Comparison of ENCODE assay signal across 9 mouse cellular contexts in the genomic region with DNA sequence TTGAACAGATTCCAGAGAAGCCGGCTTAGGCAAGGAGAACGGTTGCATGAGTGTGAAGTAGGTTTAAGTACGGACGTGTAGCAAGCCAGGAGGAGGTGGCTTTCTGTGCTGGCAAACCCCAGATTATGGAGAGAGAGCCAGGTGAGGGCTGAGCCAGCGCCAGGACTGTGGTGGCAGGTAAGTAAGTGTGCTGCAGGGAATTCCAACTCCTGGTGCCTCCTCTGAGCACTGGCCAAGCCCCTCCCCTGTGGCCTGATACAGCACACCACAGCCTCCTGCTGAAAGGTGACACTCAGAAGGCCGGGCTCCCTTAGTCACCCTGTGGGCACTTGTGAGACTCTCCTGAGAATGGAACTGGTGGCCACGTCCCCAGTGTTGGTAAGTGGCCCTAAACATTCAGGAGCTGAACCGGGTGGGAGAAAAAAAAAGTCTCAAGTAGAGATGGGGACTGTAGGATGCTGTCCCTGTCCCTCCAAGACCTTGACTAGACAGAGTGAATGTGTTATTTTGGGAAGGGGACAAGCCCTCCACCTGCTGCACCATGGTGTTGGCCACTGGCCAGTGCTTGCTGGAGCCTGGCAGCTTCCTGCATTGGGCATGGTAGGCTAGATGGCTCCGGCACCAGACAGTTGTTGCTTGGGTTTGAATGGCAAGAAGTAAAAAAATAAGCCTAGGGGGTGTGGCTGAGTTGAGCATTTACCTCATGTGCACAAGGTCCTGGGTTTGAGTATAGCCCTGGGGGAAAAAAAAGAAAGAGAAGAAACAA. TPM values are rescaled to one million over a fixed set of nuclear protein-coding genes. Genes with fewer than 3 reads are reported as not detected.
A peak's percentile ranks its signal among the peaks of the same experiment; 100 is the strongest.
DNase-seq lines count a peak whose midpoint lies in the region; ATAC-seq and TF ChIP-seq lines count a peak whose summit lies in the region.
"Had no signal": no experiment of that assay in that cellular context is flagged by ENCODE, and none has a peak within 500 bp of the region (broad histone marks: within the 10 kb centered on the region; RNA-seq: fewer than 3 reads in every experiment).

No protein-coding gene starts in this region.

- peak in 1 of 2 experiments; percentile 61 for DNase-seq in heart, adult 2 months
- no peak for DNase-seq in heart, adult 8-10 months (ENCODE audit: low spot score)
- peak; percentile 34 for DNase-seq in 3134 (ENCODE audit: extremely low read depth, insufficient read length, low spot score)
- peak; percentile 68 for DNase-seq in gastrocnemius, postnatal 14 days
- DNase-seq in right cerebral cortex, postnatal 4 days: no peak
- DNase-seq in ovary, postnatal 14 days (ENCODE audit: low spot score): no peak
- DNase-seq: retina, postnatal 1 day had no signal

- 40% methylated on average over 9 of the region's 9 CpGs for WGBS in heart, adult 2 months
- WGBS in lung, embryonic 15.5 days: 30% methylated on average over 9 of the region's 9 CpGs

- no peaks in the 10 kb centered on the region; the same call in 1 of the 2 replicates for H3K79me2 ChIP-seq in heart, adult 2 months (replicated peaks; ENCODE audit: control insufficient read depth, insufficient read depth, low read length)

- H3K27me3 ChIP-seq in heart, adult 2 months (ENCODE audit: control insufficient read depth, insufficient read depth, low read length): no peaks in the 10 kb centered on the region
- no peaks in the 10 kb centered on the region for H3K27me3 ChIP-seq in lung, embryonic 15.5 days

- TF ChIP-seq CTCF in heart, adult 2 months (IDR thresholded peaks at IDR 0.05): no peak

- H3K4me2 ChIP-seq in lung, embryonic 15.5 days: no peak overlapping the region

- peak overlapping the region; percentile 49 for H3K27ac ChIP-seq in heart, adult 2 months
- peak overlapping the region; percentile 7; the same call in 1 of the 2 replicates for H3K27ac ChIP-seq in lung, embryonic 15.5 days

- H3K4me1 ChIP-seq in heart, adult 2 months (ENCODE audit: control insufficient read depth, insufficient read depth, low read length): peaks cover 2% of the 10 kb centered on the region; the same call in 1 of the 2 replicates
- 0 out of 2 replicates have a peak, but pooled peaks cover 3% of the 10 kb centered on the region for H3K4me1 ChIP-seq in lung, embryonic 15.5 days

- no peak for TF ChIP-seq POLR2A in heart, adult 2 months (IDR thresholded peaks at IDR 0.05; ENCODE audit: insufficient read depth, low read depth, low read length)

- H3K36me3 ChIP-seq in heart, adult 2 months (ENCODE audit: control insufficient read depth, insufficient read depth, low read length): no peaks in the 10 kb centered on the region
- H3K36me3 ChIP-seq in lung, embryonic 15.5 days: no peaks in the 10 kb centered on the region

- no peak overlapping the region for H3K4me3 ChIP-seq in heart, adult 2 months
- H3K4me3 ChIP-seq in lung, embryonic 15.5 days: no peak overlapping the region

- intact Hi-C loops in heart, adult 2 months (cut with DNase I): no loop called here
- intact Hi-C loops in gastrocnemius, postnatal 14 days (cut with DNase I; ENCODE audit: low total_unique reads): no loop called here

- H3K9me3 ChIP-seq in lung, embryonic 15.5 days: no peaks in the 10 kb centered on the region

- no peak overlapping the region for H3K9ac ChIP-seq in heart, adult 2 months (ENCODE audit: low read depth, low read length)
- no peak overlapping the region; the same call in 1 of the 2 replicates for H3K9ac ChIP-seq in lung, embryonic 15.5 days

- ATAC-seq in lung, embryonic 15.5 days (ENCODE audit: borderline replicate concordance, extremely low read depth, low FRiP score, low TSS enrichment): peak; percentile 72
- ATAC-seq in megakaryocyte progenitor cell, adult 5-6 weeks (replicated peaks; ENCODE audit: poor library complexity): no peak

- no peak for TF ChIP-seq EP300 in heart, adult 2 months (IDR thresholded peaks at IDR 0.05; ENCODE audit: insufficient read depth, low read depth, low read length)

RNA-seq across cellular contexts. Expression of a gene that starts 9.0 kb away (rescaled TPM):
- 100 to 1,000 TPM; 205 to 251 TPM for total RNA-seq in heart, adult 2 months (2021)
- polyA plus RNA-seq in heart, adult 2 months (2012; rRNA removed): 105 and 141 TPM in 2 replicates
- total RNA-seq in heart, adult 8-10 months (2022): 100 to 1,000 TPM; 231 to 252 (median 245) TPM
- total RNA-seq in gastrocnemius, postnatal 14 days (2021): 10 to 100 TPM; 66.4 to 98.1 TPM
- polyA plus RNA-seq in lung, embryonic 15.5 days (2015; fragmentation: Nextera tagmentation; extraction: Ambion mirVana): 1.7 and 2.4 TPM in 2 replicates
- total RNA-seq in megakaryocyte progenitor cell, adult 5-6 weeks (2015): 0.24 and 0.30 TPM in 2 replicates
- total RNA-seq in megakaryocyte progenitor cell, adult 5-6 weeks (2017): 0.08 and 0.37 TPM in 2 replicates

RNA-seq across cellular contexts. Expression of a gene that starts 25.2 kb away (rescaled TPM):
- 10 to 100 TPM; 27.1 to 32.1 TPM for total RNA-seq in heart, adult 2 months (2021)
- polyA plus RNA-seq in heart, adult 2 months (2012; rRNA removed): 24.4 and 28.3 TPM in 2 replicates
- total RNA-seq in heart, adult 8-10 months (2022): 10 to 100 TPM; 21.5 to 30.1 (median 24.2) TPM
- 1 to 10 TPM; 6.5 to 7.2 TPM for total RNA-seq in gastrocnemius, postnatal 14 days (2021)
- polyA plus RNA-seq in lung, embryonic 15.5 days (2015; fragmentation: Nextera tagmentation; extraction: Ambion mirVana): 50.9 and 51.8 TPM in 2 replicates
- 9.9 and 10.8 TPM in 2 replicates for total RNA-seq in megakaryocyte progenitor cell, adult 5-6 weeks (2015)
- total RNA-seq in megakaryocyte progenitor cell, adult 5-6 weeks (2017): 20.6 and 25.2 TPM in 2 replicates

RNA-seq across cellular contexts. Expression of a gene that starts 27.3 kb away (rescaled TPM):
- 1 to 10 TPM; 1.6 to 2.0 TPM for total RNA-seq in heart, adult 2 months (2021)
- polyA plus RNA-seq in heart, adult 2 months (2012; rRNA removed): 3.0 and 3.1 TPM in 2 replicates
- 1 to 10 TPM in 2 of 4 experiments, under 1 TPM in 2; 0.83 to 1.8 (median 0.97) TPM for total RNA-seq in heart, adult 8-10 months (2022)
- 1 to 10 TPM; 1.1 to 1.5 TPM for total RNA-seq in gastrocnemius, postnatal 14 days (2021)
- polyA plus RNA-seq in lung, embryonic 15.5 days (2015; fragmentation: Nextera tagmentation; extraction: Ambion mirVana): 9.5 and 10.3 TPM in 2 replicates
- total RNA-seq in megakaryocyte progenitor cell, adult 5-6 weeks (2015): 6.0 and 7.0 TPM in 2 replicates
- 5.7 and 5.9 TPM in 2 replicates for total RNA-seq in megakaryocyte progenitor cell, adult 5-6 weeks (2017)

Comparison
In these comparisons a context has a peak if more than half of its experiments do, and no peak if none do; other contexts are left out.
1. DNase-seq: peak in 3134 (single experiment) and gastrocnemius, postnatal 14 days (single experiment); none in heart, adult 8-10 months (single experiment), right cerebral cortex, postnatal 4 days (single experiment) and ovary, postnatal 14 days (single experiment).
2. RNA of a gene that starts 9.0 kb away (total RNA-seq): 205 to 251 TPM in heart, adult 2 months, 231 to 252 TPM in heart, adult 8-10 months and 66.4 to 98.1 TPM in gastrocnemius, postnatal 14 days; 0.08 to 0.37 TPM in megakaryocyte progenitor cell, adult 5-6 weeks; every median in the first group is over 10 times any median in the second.